ENCODE assay signal across 8 mouse cellular contexts in genomic region chr9:119339558-119340211, GRCm38 (mm10). TPM values are rescaled to one million over a fixed set of nuclear protein-coding genes. Genes with fewer than 3 reads are reported as not detected.
DNase-seq lines count a peak whose midpoint lies in the region; ATAC-seq and TF ChIP-seq lines count a peak whose summit lies in the region.

TSS of gene Acaa1a (plus strand) at chr9:119339676.

- no peak for ATAC-seq in frontal cortex, adult (ENCODE audit: low TSS enrichment)
- 0 out of 2 replicates have a peak, but pooled peaks have one; percentile 18 for ATAC-seq in intestine, embryonic 14.5 days (replicated peaks; ENCODE audit: low FRiP score, low TSS enrichment, low read depth)

- H3K27ac ChIP-seq in intestine, embryonic 14.5 days (ENCODE audit: low read depth), result peak within 1 kb of the TSS; percentile 88
- H3K27ac ChIP-seq in midbrain, embryonic 10.5 days (replicated peaks), result peak within 1 kb of the TSS; percentile 91
- peak within 1 kb of the TSS; percentile 95 for H3K27ac ChIP-seq in small intestine, adult 2 months (ENCODE audit: insufficient read depth, low read depth, low read length)

- TF ChIP-seq POLR2A in small intestine, adult 2 months (IDR thresholded peaks at IDR 0.05; ENCODE audit: low read depth, low read length), result peak; percentile 67

- H3K4me1 ChIP-seq in intestine, embryonic 14.5 days (replicated peaks; ENCODE audit: control insufficient read depth, insufficient read depth, low read length), result peaks cover 13% of the 10 kb centered on the region
- H3K4me1 ChIP-seq in midbrain, embryonic 10.5 days, result peaks cover 34% of the 10 kb centered on the region
- peaks cover 16% of the 10 kb centered on the region for H3K4me1 ChIP-seq in small intestine, adult 2 months (ENCODE audit: control insufficient read depth, insufficient read depth, insufficient read length, low read length)

- WGBS in intestine, embryonic 14.5 days, result under 1% methylated on average over 43 of the region's 43 CpGs
- WGBS in midbrain, embryonic 10.5 days, result 2% methylated on average over 43 of the region's 43 CpGs
- under 1% methylated on average over 43 of the region's 43 CpGs for WGBS in small intestine, adult 2 months

- no peaks in the 10 kb centered on the region for H3K27me3 ChIP-seq in intestine, embryonic 14.5 days (replicated peaks; ENCODE audit: control insufficient read depth, insufficient read depth, low read length)
- H3K27me3 ChIP-seq in midbrain, embryonic 10.5 days (ENCODE audit: low read depth, poor library complexity, severe bottlenecking), result peaks cover 27% of the 10 kb centered on the region
- H3K27me3 ChIP-seq in small intestine, adult 2 months (ENCODE audit: control insufficient read depth, insufficient read depth, low read length), result no peaks in the 10 kb centered on the region

- H3K4me3 ChIP-seq in intestine, embryonic 14.5 days (ENCODE audit: low read depth, low read length), result peak within 1 kb of the TSS; percentile 72
- H3K4me3 ChIP-seq in midbrain, embryonic 10.5 days, result peak within 1 kb of the TSS; percentile 84
- H3K4me3 ChIP-seq in small intestine, adult 2 months (ENCODE audit: low read depth, low read length), result peak within 1 kb of the TSS; percentile 82

- peak within 1 kb of the TSS; percentile 90 for H3K4me2 ChIP-seq in intestine, embryonic 14.5 days (ENCODE audit: low read length)

- DNase-seq in frontal cortex, adult 2 months (ENCODE audit: extremely low spot score in 1 of 2, low spot score in 1 of 2), result peak in 1 of 2 experiments; percentile 30
- DNase-seq in embryo, embryonic 10 days (ENCODE audit: low spot score), result peak; percentile 62
- DNase-seq in gastrocnemius, postnatal 36 days, result peak; percentile 53 to 79
- DNase-seq in intestine, embryonic 14.5 days (ENCODE audit: low spot score), result peak; percentile 84
- peak; percentile 68 for DNase-seq in left cerebral cortex, postnatal 4 days
- DNase-seq in midbrain, embryonic 10.5 days (ENCODE audit: low spot score), result peak; percentile 59

- intact Hi-C loops in gastrocnemius, postnatal 36 days (cut with DNase I), result no loop called here
- intact Hi-C loops in left cerebral cortex, postnatal 4 days (cut with DNase I), result loop anchor here (5.0 kb wide), 1 partner anchor 417 kb away; no protein-coding TSS in a partner anchor

- peak within 1 kb of the TSS; percentile 58 for H3K9ac ChIP-seq in intestine, embryonic 14.5 days (ENCODE audit: low read length)

- H3K36me3 ChIP-seq in intestine, embryonic 14.5 days (ENCODE audit: control insufficient read depth, insufficient read depth, low read length), result peaks cover 27% of the 10 kb centered on the region
- H3K36me3 ChIP-seq in midbrain, embryonic 10.5 days, result peaks cover 22% of the 10 kb centered on the region
- peaks cover 36% of the 10 kb centered on the region for H3K36me3 ChIP-seq in small intestine, adult 2 months (ENCODE audit: control insufficient read depth, insufficient read depth, low read length)

- TF ChIP-seq CTCF in small intestine, adult 2 months (IDR thresholded peaks at IDR 0.05; ENCODE audit: extremely low read depth, insufficient read length, insufficient replicate concordance, low read depth, low read length), result no peak

- H3K9me3 ChIP-seq in intestine, embryonic 14.5 days (ENCODE audit: control insufficient read depth, low read length), result no peaks in the 10 kb centered on the region
- H3K9me3 ChIP-seq in midbrain, embryonic 10.5 days (replicated peaks), result no peaks in the 10 kb centered on the region

RNA-seq across cellular contexts. Expression of gene Acaa1a, which starts in this region (rescaled TPM):
- polyA plus RNA-seq in frontal cortex, adult 2 months (2012; rRNA removed), result 132 and 141 TPM in 2 replicates
- 10 to 100 TPM; 35.4 to 38.2 TPM for total RNA-seq in gastrocnemius, postnatal 36 days (2021)
- 87.7 and 89.4 TPM in 2 replicates for polyA plus RNA-seq in intestine, embryonic 14.5 days (2014; fragmentation: Nextera tagmentation; extraction: Ambion mirVana)
- 10 to 100 TPM; 58.3 to 73.2 TPM for total RNA-seq in left cerebral cortex, postnatal 4 days (2021)
- 75.5 and 82.4 TPM in 2 replicates for polyA plus RNA-seq in midbrain, embryonic 10.5 days (2016; fragmentation: Nextera tagmentation; extraction: Ambion mirVana)
- polyA plus RNA-seq in small intestine, adult 2 months (2012; rRNA removed), result 389 and 776 TPM in 2 replicates
